Mouse (Mus musculus) myocyte (in vitro differentiated cells): ENCODE results near the gene Ppp1r3f. TPM values are rescaled to one million over a fixed set of nuclear protein-coding genes. Genes with fewer than 3 reads are reported as not detected.

Experiments used
- H3K27me3 ChIP-seq: one replicate; pipeline ENCODE4 v1.6.1; 2011; ENCODE audit not compliant: control insufficient read depth, insufficient read depth, insufficient read length
- H3K36me3 ChIP-seq: one replicate; pipeline ENCODE4 v1.6.1; 2011; ENCODE audit not compliant: control insufficient read depth, insufficient read depth
- H3K4me2 ChIP-seq: one replicate; pipeline ENCODE4 v1.6.1; 2011; ENCODE audit warnings: low read depth, control low read depth
- H3K4me3 ChIP-seq: one replicate; pipeline ENCODE4 v1.5.1; 2011; ENCODE audit warnings: mild to moderate bottlenecking, control low read depth, moderate library complexity
- H3K79me2 ChIP-seq: one replicate; pipeline ENCODE4 v1.6.1; 2011; ENCODE audit not compliant: control insufficient read depth, insufficient read depth
- H3ac ChIP-seq: one replicate; pipeline ENCODE4 v1.6.1; 2011; ENCODE audit not compliant: control insufficient read depth, insufficient read length
- CEBPB ChIP-seq: IDR thresholded peaks from 2 replicates; pipeline ENCODE4 v1.6.1; 2011; ENCODE audit warnings: mild to moderate bottlenecking, moderate library complexity; ENCODE audit not compliant: poor library complexity, insufficient read depth, severe bottlenecking
- E2F4 ChIP-seq: IDR thresholded peaks from one replicate; pipeline ENCODE4 v1.6.1; 2011; ENCODE audit warnings: mild to moderate bottlenecking, control low read depth, moderate library complexity; ENCODE audit not compliant: insufficient read depth
- MAX ChIP-seq: IDR thresholded peaks from one replicate; pipeline ENCODE4 v1.6.1; 2011; ENCODE audit warnings: low read depth, mild to moderate bottlenecking, control low read depth
- MYOD1 ChIP-seq, 3 experiments: IDR thresholded peaks; one replicate each; pipeline ENCODE4 v1.6.1; 2011; ENCODE audit warnings: control low read depth in 2 of 3, low read depth in 2 of 3, mild to moderate bottlenecking in 2 of 3, moderate library complexity in 1 of 3; ENCODE audit not compliant: insufficient read length in 2 of 3, control insufficient read depth in 1 of 3
- MYOG ChIP-seq, 3 experiments: IDR thresholded peaks; one replicate each; pipeline ENCODE4 v1.6.1; 2011; ENCODE audit warnings: control low read depth in 2 of 3, low read depth in 2 of 3, mild to moderate bottlenecking in 2 of 3; ENCODE audit not compliant: insufficient read length in 2 of 3, control insufficient read depth in 1 of 3, insufficient read depth in 1 of 3
- POLR2A ChIP-seq: IDR thresholded peaks from one replicate; pipeline ENCODE4 v1.6.1; 2011; ENCODE audit warnings: low read depth, mild to moderate bottlenecking, control low read depth, moderate library complexity; ENCODE audit not compliant: insufficient read length
- POLR2AphosphoS2 ChIP-seq: IDR thresholded peaks from one replicate; pipeline ENCODE4 v1.6.1; 2011; ENCODE audit warnings: low read depth, control low read depth; ENCODE audit not compliant: insufficient read length
- REST ChIP-seq: IDR thresholded peaks from one replicate; pipeline ENCODE4 v1.6.1; 2011; ENCODE audit warnings: mild to moderate bottlenecking, control low read depth, moderate library complexity; ENCODE audit not compliant: insufficient read depth, insufficient read length
- SRF ChIP-seq: IDR thresholded peaks from one replicate; pipeline ENCODE4 v1.6.1; 2011; ENCODE audit warnings: low read depth; ENCODE audit not compliant: control insufficient read depth, insufficient read length
- TCF12 ChIP-seq: IDR thresholded peaks from one replicate; pipeline ENCODE4 v1.6.1; 2011; ENCODE audit warnings: mild to moderate bottlenecking, control low read depth; ENCODE audit not compliant: poor library complexity, insufficient read depth, severe bottlenecking
- TCF3 ChIP-seq: IDR thresholded peaks from one replicate; pipeline ENCODE4 v1.6.1; 2011; ENCODE audit warnings: low read depth, control low read depth; ENCODE audit not compliant: insufficient read length
- USF1 ChIP-seq: IDR thresholded peaks from one replicate; pipeline ENCODE4 v1.6.1; 2011; ENCODE audit warnings: low read depth, mild to moderate bottlenecking, control low read depth, moderate library complexity
- polyA plus RNA-seq: library from polyadenylated mRNA; unstranded; fragments of >200 nt; fragmentation: generic; extraction: Trizol; gene quantifications from one replicate; pipeline ENCODE4 v1.2.1, GENCODE M21; 2012; ENCODE audit warnings: missing spikeins

Gene Ppp1r3f
- polyA plus RNA-seq, 1 experiment: 3.1 TPM

- no peak overlapping the region for H3ac ChIP-seq
- H3K36me3 ChIP-seq: no peaks in the 10 kb centered on the region
- no peak for TF ChIP-seq MYOG (IDR thresholded peaks at IDR 0.05; ENCODE audit: control insufficient read depth in 1 of 3, insufficient read depth in 1 of 3, insufficient read length in 2 of 3, low read depth in 2 of 3)
- TF ChIP-seq E2F4: no peak
- TF ChIP-seq USF1: no peak
- no peak for TF ChIP-seq REST
- TF ChIP-seq TCF12: no peak
- no peak for TF ChIP-seq CEBPB
- no peak for TF ChIP-seq MYOD1 (IDR thresholded peaks at IDR 0.05; ENCODE audit: control insufficient read depth in 1 of 3, insufficient read length in 2 of 3, low read depth in 2 of 3)
- no peak for TF ChIP-seq TCF3
- no peak for TF ChIP-seq SRF
- TF ChIP-seq POLR2AphosphoS2: no peak
- no peak for TF ChIP-seq MAX
- no peak for TF ChIP-seq POLR2A
- no peaks in the 10 kb centered on the region for H3K27me3 ChIP-seq
- H3K4me3 ChIP-seq: no peak overlapping the region
- H3K4me2 ChIP-seq: no peak overlapping the region
- H3K79me2 ChIP-seq: no peaks in the 10 kb centered on the region
Measured at GRCm38 (mm10) chrX:7586356-7586755, 12.3 kb upstream of the Ppp1r3f start.

DNA sequence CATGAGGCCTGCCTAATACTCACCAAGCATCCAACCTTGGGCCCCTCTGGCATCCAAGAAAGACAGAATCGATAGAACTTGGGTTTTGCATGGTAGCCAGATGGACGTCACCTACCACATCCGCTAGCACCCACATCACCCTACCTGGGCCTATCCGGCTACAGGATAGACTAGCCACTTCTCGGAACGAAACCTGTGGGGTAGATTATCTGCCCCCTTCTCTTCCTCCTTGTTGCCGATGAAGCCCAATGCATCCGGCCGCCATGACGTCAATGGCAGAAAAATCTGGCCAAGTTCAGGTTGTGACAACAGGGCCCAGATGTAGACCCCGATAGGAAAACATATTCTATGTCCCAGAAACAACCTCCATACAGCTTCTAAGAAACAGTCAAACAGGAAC, 9.8 kb upstream of the Ppp1r3f start:
- no peak for TF ChIP-seq CEBPB
- TF ChIP-seq MAX: no peak
- TF ChIP-seq E2F4: no peak
- no peak for TF ChIP-seq MYOG (IDR thresholded peaks at IDR 0.05; ENCODE audit: control insufficient read depth in 1 of 3, insufficient read depth in 1 of 3, insufficient read length in 2 of 3, low read depth in 2 of 3)
- TF ChIP-seq TCF12: no peak
- TF ChIP-seq TCF3: no peak
- no peak for TF ChIP-seq USF1
- no peak for TF ChIP-seq MYOD1 (IDR thresholded peaks at IDR 0.05; ENCODE audit: control insufficient read depth in 1 of 3, insufficient read length in 2 of 3, low read depth in 2 of 3)
- H3ac ChIP-seq: no peak overlapping the region
- H3K36me3 ChIP-seq: no peaks in the 10 kb centered on the region
- H3K4me3 ChIP-seq: no peak overlapping the region
- no peak overlapping the region for H3K4me2 ChIP-seq
- no peaks in the 10 kb centered on the region for H3K27me3 ChIP-seq
- H3K79me2 ChIP-seq: no peaks in the 10 kb centered on the region

DNA sequence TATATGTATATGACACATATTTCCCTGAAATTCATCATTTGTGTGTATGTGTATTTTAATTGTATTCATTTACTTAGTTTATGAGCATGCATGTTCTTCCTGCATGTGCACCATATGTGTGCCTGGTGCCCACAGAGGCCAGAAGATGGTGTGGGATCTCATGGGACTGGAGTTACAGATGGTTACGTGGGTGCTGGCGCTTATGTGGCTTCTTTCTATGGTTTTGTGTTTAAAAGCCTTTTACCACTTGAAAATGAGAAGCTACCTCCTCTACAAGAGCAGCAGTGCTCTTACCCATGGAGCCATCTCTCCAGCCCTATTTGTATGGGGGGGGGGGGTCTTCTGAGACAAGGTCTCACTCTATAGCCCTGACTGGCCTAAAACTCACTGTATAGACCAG, 7.1 kb upstream of the Ppp1r3f start:
- no peaks in the 10 kb centered on the region for H3K79me2 ChIP-seq
- H3K4me2 ChIP-seq: no peak overlapping the region
- H3K36me3 ChIP-seq: no peaks in the 10 kb centered on the region
- TF ChIP-seq TCF12 (no peak), MAX (no peak), REST (no peak), E2F4 (no peak), TCF3 (no peak), POLR2AphosphoS2 (no peak), SRF (no peak), MYOG (IDR thresholded peaks at IDR 0.05; ENCODE audit: control insufficient read depth in 1 of 3, insufficient read depth in 1 of 3, insufficient read length in 2 of 3, low read depth in 2 of 3) (no peak), CEBPB (no peak), USF1 (no peak), MYOD1 (IDR thresholded peaks at IDR 0.05; ENCODE audit: control insufficient read depth in 1 of 3, insufficient read length in 2 of 3, low read depth in 2 of 3) (no peak), POLR2A (no peak)
- H3K4me3 ChIP-seq: no peak overlapping the region
- no peak overlapping the region for H3ac ChIP-seq
- H3K27me3 ChIP-seq: no peaks in the 10 kb centered on the region

DNA sequence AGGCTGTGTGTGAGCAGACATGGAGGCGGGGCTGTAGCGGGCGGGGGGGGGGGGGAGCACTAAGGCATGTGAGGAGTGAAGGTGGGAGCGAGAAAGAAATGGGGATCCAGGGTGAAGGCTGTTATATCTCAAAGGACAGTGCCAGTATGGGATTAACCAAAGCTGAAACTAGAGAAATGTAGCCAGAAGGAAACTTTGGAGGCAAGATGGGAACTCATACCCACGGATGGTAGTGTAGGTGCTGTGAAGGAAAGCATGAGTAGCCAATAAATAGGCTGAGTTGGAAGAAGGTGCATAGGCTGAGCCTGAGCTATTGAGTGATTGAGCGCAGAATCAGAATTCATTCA, 775 bp upstream of the Ppp1r3f start:
- H3K4me2 ChIP-seq: peak overlapping the region; percentile 65
- H3K27me3 ChIP-seq: no peaks in the 10 kb centered on the region
- H3ac ChIP-seq: no peak overlapping the region
- TF ChIP-seq MYOG (IDR thresholded peaks at IDR 0.05; ENCODE audit: control insufficient read depth in 1 of 3, insufficient read depth in 1 of 3, insufficient read length in 2 of 3, low read depth in 2 of 3): no peak
- TF ChIP-seq POLR2AphosphoS2: no peak
- H3K79me2 ChIP-seq: peaks cover 13% of the 10 kb centered on the region
- no peaks in the 10 kb centered on the region for H3K36me3 ChIP-seq
- peak overlapping the region; percentile 34 for H3K4me3 ChIP-seq

DNA sequence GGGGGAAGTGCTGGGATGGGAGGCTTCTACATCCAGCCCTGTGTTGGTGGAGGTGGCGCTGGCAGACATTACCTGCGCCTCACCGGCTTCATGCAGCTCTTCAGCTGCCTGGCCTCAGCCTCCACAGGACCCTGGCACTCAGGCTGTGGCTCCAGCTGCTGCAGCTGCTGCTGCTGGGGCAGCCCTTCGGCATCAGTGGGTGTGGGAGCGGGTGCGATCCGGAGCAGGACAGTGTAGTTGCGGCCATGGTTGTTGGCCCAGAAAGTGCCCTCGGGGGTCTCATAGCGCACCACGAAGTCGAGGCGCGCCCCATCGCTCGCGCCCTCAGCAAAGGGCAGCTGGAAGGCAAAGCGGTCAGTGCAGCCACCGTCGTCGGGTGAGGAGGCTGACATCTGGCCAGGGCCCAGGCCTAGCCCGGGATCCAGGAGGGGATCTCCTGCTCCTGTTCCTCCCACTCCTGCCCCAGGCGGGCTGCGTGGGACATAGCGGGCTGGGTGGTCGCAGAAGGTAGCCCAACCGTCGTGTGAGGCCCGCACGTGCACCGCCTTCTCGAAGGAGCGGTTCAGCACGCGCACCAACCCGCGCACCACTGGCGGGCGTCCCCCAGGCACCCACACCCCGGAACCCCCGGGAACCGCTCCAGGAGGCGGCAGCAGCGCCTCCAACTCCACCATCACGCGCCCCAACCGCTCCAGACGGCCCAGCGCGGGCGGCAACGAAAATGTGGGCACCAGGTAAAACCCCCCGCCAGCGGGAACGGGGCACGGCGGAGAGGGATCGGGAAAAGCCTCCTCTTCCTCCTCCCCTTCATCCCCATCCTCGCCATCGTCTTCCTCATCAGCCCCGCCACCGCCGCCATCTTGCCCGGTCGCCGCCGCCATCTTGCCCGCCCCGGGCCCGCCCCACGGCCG, 652 bp downstream of the Ppp1r3f start, which contains the start of gene Foxp3:
Foxp3 (plus strand) TSS at position 469 of the 911 bp plus-strand sequence.
- TF ChIP-seq CEBPB (no peak), MYOD1 (IDR thresholded peaks at IDR 0.05; ENCODE audit: control insufficient read depth in 1 of 3, insufficient read length in 2 of 3, low read depth in 2 of 3) (peak in 1 of 3 experiments; percentile 38), POLR2A (peak; percentile 32), TCF12 (no peak), MYOG (IDR thresholded peaks at IDR 0.05; ENCODE audit: control insufficient read depth in 1 of 3, insufficient read depth in 1 of 3, insufficient read length in 2 of 3, low read depth in 2 of 3) (peak in 1 of 3 experiments; percentile 42)
- Histone ChIP-seq H3K27me3 (no peaks in the 10 kb centered on the region), H3K4me2 (peak within 1 kb of the TSS; percentile 65), H3K79me2 (peaks cover 13% of the 10 kb centered on the region), H3ac (peak within 1 kb of the TSS; percentile 39), H3K4me3 (peak within 1 kb of the TSS; percentile 34), H3K36me3 (no peaks in the 10 kb centered on the region)
